Mouse (Mus musculus) spleen, adult 2 months (tissue): ENCODE data around the gene Tap1. TPM values are rescaled to one million over a fixed set of nuclear protein-coding genes. Genes with fewer than 3 reads are reported as not detected.

Source experiments
- DNase-seq, 2 experiments: peaks; one replicate each; pipeline versions ENCODE4 v3.0.0 to v3.0.0-alpha.2; 2012 to 2021; ENCODE audit warnings: low spot score in 2 of 2, low read depth in 1 of 2
- H3K27ac ChIP-seq: fragments of 200-500 bp; 2 replicates; pipeline ENCODE4 v1.5.1; 2012; ENCODE audit warnings: low read length, inconsistent platforms; ENCODE audit not compliant: insufficient read depth
- H3K27me3 ChIP-seq: fragments of 200-500 bp; 2 replicates; pipeline ENCODE4 v1.6.1; 2012; ENCODE audit warnings: mild to moderate bottlenecking, moderate library complexity, low read length, inconsistent platforms; ENCODE audit not compliant: control insufficient read depth, insufficient read depth
- H3K36me3 ChIP-seq: fragments of 200-500 bp; 2 replicates; pipeline ENCODE4 v1.6.1; 2012; ENCODE audit warnings: mild to moderate bottlenecking, low read length, inconsistent platforms; ENCODE audit not compliant: control insufficient read depth, insufficient read depth
- H3K4me1 ChIP-seq: fragments of 200-500 bp; 2 replicates; pipeline ENCODE4 v1.6.1; 2011; ENCODE audit warnings: inconsistent platforms; ENCODE audit not compliant: control insufficient read depth, insufficient read depth, insufficient read length
- H3K4me3 ChIP-seq: fragments of 200-500 bp; 2 replicates; pipeline ENCODE4 v1.5.1; 2011; ENCODE audit warnings: mild to moderate bottlenecking, inconsistent platforms; ENCODE audit not compliant: insufficient read depth, insufficient read length; ENCODE audit errors: extremely low read depth
- CTCF ChIP-seq: fragments of 200-500 bp; IDR thresholded peaks from 2 replicates; pipeline ENCODE4 v1.5.1; 2011; ENCODE audit warnings: mild to moderate bottlenecking, inconsistent platforms; ENCODE audit not compliant: insufficient read depth, insufficient read length, insufficient replicate concordance; ENCODE audit errors: extremely low read depth
- POLR2A ChIP-seq: fragments of 200-500 bp; IDR thresholded peaks from 2 replicates; pipeline ENCODE4 v1.6.1; 2011; ENCODE audit warnings: low read depth, low read length, inconsistent platforms
- WGBS: fragments of 180-500 bp; shearing (Covaris S2); methylation state at CpG from one replicate; pipeline ENCODE4 v1.1.7; 2018; 5-methylcytosine and 5-hydroxymethylcytosine counted together
- polyA plus RNA-seq: library from polyadenylated mRNA; depleted of rRNA; stranded (reverse); fragments of >200 nt; gene quantifications from 2 replicates; pipeline ENCODE4 v1.2.3, GENCODE M21; 2012

The Tap1 gene
- polyA plus RNA-seq, 1 experiment = 144 TPM

GRCm38 (mm10) chr17:34188986-34189385 lies 1.6 kb downstream of the Tap1 start:
- TF ChIP-seq POLR2A = no peak
- Histone ChIP-seq H3K4me3 (peak overlapping the region; percentile 54), H3K4me1 (peaks cover 21% of the 10 kb centered on the region; the same call in 1 of the 2 replicates), H3K27ac (peak overlapping the region; percentile 38; the same call in 1 of the 2 replicates), H3K27me3 (no peaks in the 10 kb centered on the region), H3K36me3 (peaks cover 39% of the 10 kb centered on the region)
- no peak for DNase-seq
- WGBS = 39% methylated on average over 6 of the region's 6 CpGs

- H3K27ac ChIP-seq = no peak overlapping the region
- 91% methylated on average over 16 of the region's 16 CpGs for WGBS
- DNase-seq = no peak
These were observed 5.5 kb downstream of the Tap1 start for GRCm38 (mm10) chr17:34192852-34193251.

GRCm38 (mm10) chr17:34193468-34193867 lies 6.1 kb downstream of the Tap1 start:
- H3K27me3 ChIP-seq = no peaks in the 10 kb centered on the region
- TF ChIP-seq POLR2A = no peak
- TF ChIP-seq CTCF = no peak
- WGBS = 86% methylated on average over 8 of the region's 8 CpGs

More at GRCm38 (mm10) chr17:34192852-34193251, 5.5 kb downstream of the Tap1 start:
- TF ChIP-seq POLR2A (no peak), CTCF (no peak)
- Histone ChIP-seq H3K4me3 (no peak overlapping the region), H3K36me3 (peaks cover 45% of the 10 kb centered on the region), H3K4me1 (peaks cover 14% of the 10 kb centered on the region; the same call in 1 of the 2 replicates), H3K27me3 (no peaks in the 10 kb centered on the region)

GRCm38 (mm10) chr17:34194723-34195122 lies 7.4 kb downstream of the Tap1 start:
- no peak for TF ChIP-seq CTCF
- Histone ChIP-seq H3K27ac (0 out of 2 replicates have a peak overlapping the region, but pooled peaks have one; percentile 4), H3K36me3 (peaks cover 45% of the 10 kb centered on the region), H3K27me3 (no peaks in the 10 kb centered on the region), H3K4me3 (no peak overlapping the region), H3K4me1 (peaks cover 6% of the 10 kb centered on the region; the same call in 1 of the 2 replicates)
- WGBS = 81% methylated on average over 4 of the region's 4 CpGs
- no peak for DNase-seq

More at GRCm38 (mm10) chr17:34193468-34193867, 6.1 kb downstream of the Tap1 start:
- H3K36me3 ChIP-seq = peaks cover 45% of the 10 kb centered on the region
- no peak overlapping the region for H3K27ac ChIP-seq
- peaks cover 14% of the 10 kb centered on the region; the same call in 1 of the 2 replicates for H3K4me1 ChIP-seq
- H3K4me3 ChIP-seq = no peak overlapping the region
- DNase-seq = no peak

- no peaks in the 10 kb centered on the region for H3K27me3 ChIP-seq
- DNase-seq = peak; percentile 62 to 74
- peaks cover 11% of the 10 kb centered on the region; the same call in 1 of the 2 replicates for H3K4me1 ChIP-seq
- H3K36me3 ChIP-seq = peaks cover 41% of the 10 kb centered on the region
- WGBS = 12% methylated on average over 12 of the region's 12 CpGs
- H3K27ac ChIP-seq = peak overlapping the region; percentile 91
- peak overlapping the region; percentile 33 for H3K4me3 ChIP-seq
- no peak for TF ChIP-seq CTCF
- TF ChIP-seq POLR2A = no peak
These were observed 9.1 kb downstream of the Tap1 start for GRCm38 (mm10) chr17:34196491-34196890.

GRCm38 (mm10) chr17:34196941-34197894 lies 9.9 kb downstream of the Tap1 start, which contains the start of gene Psmb8:
Psmb8 (plus strand) TSS chr17:34197721.
- Histone ChIP-seq H3K4me1 (peaks cover 12% of the 10 kb centered on the region), H3K36me3 (peaks cover 36% of the 10 kb centered on the region), H3K27me3 (no peaks in the 10 kb centered on the region), H3K4me3 (peak within 1 kb of the TSS; percentile 89), H3K27ac (peak within 1 kb of the TSS; percentile 91)
- DNase-seq = peak; percentile 68 to 91
- WGBS = 11% methylated on average over 41 of the region's 41 CpGs
- TF ChIP-seq CTCF (no peak), POLR2A (peak; percentile 42; the same call in 1 of the 2 replicates)
